Mouse (Mus musculus) layer of hippocampus, postnatal 14 days (tissue): Measurements from ENCODE around the gene Olfr434. TPM values are rescaled to one million over a fixed set of nuclear protein-coding genes. Genes with fewer than 3 reads are reported as not detected.
A peak's percentile ranks its signal among the peaks of the same experiment; 100 is the strongest.
"Not testable (repeated sequence)": the region's sequence is repeated elsewhere in the genome, so short reads cannot be mapped to it uniquely, and the experiment has no call there.

ENCODE experiments used
- DNase-seq, 2 experiments: peaks; one replicate each; pipeline ENCODE4 v3.0.0; 2021 to 2022; ENCODE audit warnings: low spot score in 2 of 2, mixed read lengths in 1 of 2
- long read RNA-seq, 2 experiments: library from polyadenylated mRNA; stranded (forward); transcript quantifications; one replicate each; pipeline ENCODE4 v2.0.0; 2021
- total RNA-seq, 2 experiments: library from RNA; stranded (reverse); gene quantifications; 2 replicates each; pipeline ENCODE4 v1.2.3; 2021

Gene Olfr434
- not detected for total RNA-seq
- long read RNA-seq, experiment 1: 0 reads
- long read RNA-seq, experiment 2: 0 reads

GRCm38 (mm10) chr6:43212873-43213272, at the start of gene Olfr434:
Gene Olfr434 (plus strand): TSS chr6:43213021.
- not testable (repeated sequence) for DNase-seq

- peak in 1 of 2 experiments; percentile 44 for DNase-seq
Observed at GRCm38 (mm10) chr6:43167246-43167645, 45.6 kb upstream of the Olfr434 start.

GRCm38 (mm10) chr6:43171840-43172239, 41.0 kb upstream of the Olfr434 start, which contains the start of gene Olfr13:
Gene Olfr13 (plus strand): TSS chr6:43172140.
- no peak for DNase-seq

- DNase-seq: no peak
Observed at GRCm38 (mm10) chr6:43178129-43178528, 34.7 kb upstream of the Olfr434 start.

- peak; percentile 28 to 50 for DNase-seq
Observed at GRCm38 (mm10) chr6:43178584-43179501, 34.0 kb upstream of the Olfr434 start.

GRCm38 (mm10) chr6:43190986-43191385, 21.8 kb upstream of the Olfr434 start:
- DNase-seq: no peak

- no peak for DNase-seq
Observed at GRCm38 (mm10) chr6:43196781-43197180, 16.0 kb upstream of the Olfr434 start, which contains the start of gene Olfr435. Gene Olfr435 (plus strand): TSS chr6:43197146.

- DNase-seq: no peak
Observed at GRCm38 (mm10) chr6:43198094-43198493, 14.7 kb upstream of the Olfr434 start.

- no peak for DNase-seq
Observed at GRCm38 (mm10) chr6:43202786-43203185, 10.0 kb upstream of the Olfr434 start.

GRCm38 (mm10) chr6:43205355-43205754, 7.5 kb upstream of the Olfr434 start:
- DNase-seq: no peak

GRCm38 (mm10) chr6:43231255-43231654, 18.4 kb downstream of the Olfr434 start, which contains the start of gene Olfr47:
Gene Olfr47 (plus strand): TSS chr6:43231529.
- DNase-seq: not testable (repeated sequence)

GRCm38 (mm10) chr6:43242061-43242460, 29.2 kb downstream of the Olfr434 start:
- DNase-seq: no peak

GRCm38 (mm10) chr6:43247396-43247795, 34.6 kb downstream of the Olfr434 start:
- no peak for DNase-seq

GRCm38 (mm10) chr6:43252994-43253393, 40.2 kb downstream of the Olfr434 start:
- no peak for DNase-seq

- DNase-seq: no peak
Observed at GRCm38 (mm10) chr6:43254193-43254926, 41.5 kb downstream of the Olfr434 start.

- no peak for DNase-seq
Observed at GRCm38 (mm10) chr6:43260756-43261155, 47.9 kb downstream of the Olfr434 start.

GRCm38 (mm10) chr6:43265363-43266041, 52.7 kb downstream of the Olfr434 start, which contains the start of gene Arhgef5:
Gene Arhgef5 (plus strand): TSS chr6:43265582.
- DNase-seq: no peak

GRCm38 (mm10) chr6:43266356-43266755, 53.5 kb downstream of the Olfr434 start:
- no peak for DNase-seq
